Mouse (Mus musculus) lung, embryonic 15.5 days (tissue): Measurements from ENCODE around the gene Areg. TPM values are rescaled to one million over a fixed set of nuclear protein-coding genes. Genes with fewer than 3 reads are reported as not detected.
A peak's percentile ranks its signal among the peaks of the same experiment; 100 is the strongest.

Experiments used
- ATAC-seq: fragments of 200-750 bp; cut with Nextera tagmentation; 2 replicates; pipeline ENCODE4 v1.8.0; 2017; ENCODE audit warnings: moderate number of reproducible peaks, borderline replicate concordance; ENCODE audit not compliant: low FRiP score, low TSS enrichment; ENCODE audit errors: extremely low read depth
- H3K27ac ChIP-seq: fragments of 300-500 bp; sonication (generic); 2 replicates; pipeline ENCODE4 v1.5.1; 2015; ENCODE audit warnings: moderate library complexity, mild to moderate bottlenecking, inconsistent platforms
- H3K27me3 ChIP-seq: fragments of 300-500 bp; sonication (generic); 2 replicates; pipeline ENCODE4 v1.6.1; 2015; ENCODE audit warnings: inconsistent platforms
- H3K36me3 ChIP-seq: fragments of 300-500 bp; sonication (generic); 2 replicates; pipeline ENCODE4 v1.6.1; 2015; ENCODE audit warnings: inconsistent platforms
- H3K4me1 ChIP-seq: fragments of 300-500 bp; sonication (generic); 2 replicates; pipeline ENCODE4 v1.6.1; 2015; ENCODE audit warnings: inconsistent platforms
- H3K4me2 ChIP-seq: fragments of 300-500 bp; sonication (generic); 2 replicates; pipeline ENCODE4 v1.6.1; 2015; ENCODE audit warnings: inconsistent platforms, mild to moderate bottlenecking, moderate library complexity
- H3K4me3 ChIP-seq: fragments of 300-500 bp; sonication (generic); 2 replicates; pipeline ENCODE4 v1.5.1; 2015; ENCODE audit warnings: mild to moderate bottlenecking, inconsistent platforms
- H3K9ac ChIP-seq: fragments of 300-500 bp; sonication (generic); 2 replicates; pipeline ENCODE4 v1.6.1; 2015; ENCODE audit warnings: inconsistent platforms
- H3K9me3 ChIP-seq: fragments of 300-500 bp; sonication (generic); 2 replicates; pipeline ENCODE4 v1.6.1; 2016; ENCODE audit warnings: inconsistent platforms
- WGBS: fragments of 180-500 bp; shearing (Covaris S2); methylation state at CpG from one replicate; pipeline ENCODE4 v1.1.7; 2015; 5-methylcytosine and 5-hydroxymethylcytosine counted together
- polyA plus RNA-seq: library from polyadenylated mRNA; unstranded; fragments of >200 nt; fragmentation: Nextera tagmentation; extraction: Ambion mirVana; gene quantifications from 2 replicates; pipeline ENCODE4 v1.2.1, GENCODE M21; 2015

The Areg gene
- polyA plus RNA-seq, 1 experiment from 2014 or later: 7.2 TPM

- Histone ChIP-seq H3K4me2 (no peak overlapping the region), H3K27me3 (no peaks in the 10 kb centered on the region), H3K36me3 (no peaks in the 10 kb centered on the region), H3K9ac (no peak overlapping the region), H3K4me1 (no peaks in the 10 kb centered on the region), H3K27ac (no peak overlapping the region), H3K4me3 (no peak overlapping the region), H3K9me3 (no peaks in the 10 kb centered on the region)
- no peak for ATAC-seq
- WGBS: 70% methylated on average over 2 of the region's 2 CpGs
Observed at GRCm38 (mm10) chr5:91124140-91124539, 15.3 kb upstream of the Areg start.

GRCm38 (mm10) chr5:91126623-91127022 is 12.8 kb upstream of the Areg start:
- no peak overlapping the region for H3K4me3 ChIP-seq
- no peak overlapping the region for H3K4me2 ChIP-seq
- no peak overlapping the region for H3K27ac ChIP-seq
- 61% methylated on average over 1 of the region's 1 CpGs for WGBS
- H3K36me3 ChIP-seq: no peaks in the 10 kb centered on the region
- H3K27me3 ChIP-seq: no peaks in the 10 kb centered on the region
- no peak for ATAC-seq
- H3K9ac ChIP-seq: no peak overlapping the region
- no peaks in the 10 kb centered on the region for H3K9me3 ChIP-seq
- no peaks in the 10 kb centered on the region for H3K4me1 ChIP-seq

- Histone ChIP-seq H3K4me3 (no peak overlapping the region), H3K36me3 (no peaks in the 10 kb centered on the region), H3K27ac (no peak overlapping the region), H3K27me3 (peaks cover 12% of the 10 kb centered on the region), H3K4me2 (no peak overlapping the region), H3K9me3 (no peaks in the 10 kb centered on the region), H3K4me1 (0 out of 2 replicates have a peak, but pooled peaks cover 3% of the 10 kb centered on the region), H3K9ac (no peak overlapping the region)
- WGBS: 23% methylated on average over 1 of the region's 1 CpGs
- no peak for ATAC-seq
Observed at GRCm38 (mm10) chr5:91134961-91135360, 4.4 kb upstream of the Areg start.

GRCm38 (mm10) chr5:91138970-91139369 is 429 bp upstream of the Areg start:
- WGBS: 3% methylated on average over 7 of the region's 7 CpGs
- H3K9ac ChIP-seq: no peak overlapping the region; the same call in 1 of the 2 replicates
- peak overlapping the region; percentile 53 for H3K4me3 ChIP-seq
- ATAC-seq: peak; percentile 32; the same call in 1 of the 2 replicates
- peaks cover 27% of the 10 kb centered on the region for H3K27me3 ChIP-seq
- H3K36me3 ChIP-seq: no peaks in the 10 kb centered on the region
- H3K4me1 ChIP-seq: 0 out of 2 replicates have a peak, but pooled peaks cover 3% of the 10 kb centered on the region
- peak overlapping the region; percentile 87 for H3K4me2 ChIP-seq
- H3K9me3 ChIP-seq: no peaks in the 10 kb centered on the region
- no peak overlapping the region for H3K27ac ChIP-seq

- peaks cover 27% of the 10 kb centered on the region for H3K27me3 ChIP-seq
- 47% methylated on average over 13 of the region's 13 CpGs for WGBS
- no peaks in the 10 kb centered on the region for H3K9me3 ChIP-seq
- no peak overlapping the region for H3K9ac ChIP-seq
- 0 out of 2 replicates have a peak, but pooled peaks cover 3% of the 10 kb centered on the region for H3K4me1 ChIP-seq
- no peak overlapping the region for H3K4me3 ChIP-seq
- no peaks in the 10 kb centered on the region for H3K36me3 ChIP-seq
- ATAC-seq: no peak
- peak overlapping the region; percentile 10; the same call in 1 of the 2 replicates for H3K4me2 ChIP-seq
- H3K27ac ChIP-seq: no peak overlapping the region
Observed at GRCm38 (mm10) chr5:91140896-91141448, 1.6 kb downstream of the Areg start.

- Histone ChIP-seq H3K36me3 (no peaks in the 10 kb centered on the region), H3K4me3 (no peak overlapping the region), H3K4me2 (no peak overlapping the region), H3K4me1 (no peaks in the 10 kb centered on the region), H3K27me3 (peaks cover 15% of the 10 kb centered on the region), H3K9me3 (no peaks in the 10 kb centered on the region), H3K9ac (no peak overlapping the region), H3K27ac (no peak overlapping the region)
- WGBS: 85% methylated on average over 9 of the region's 9 CpGs
- no peak for ATAC-seq
Observed at GRCm38 (mm10) chr5:91144971-91145370, 5.6 kb downstream of the Areg start.

GRCm38 (mm10) chr5:91147001-91147400 is 7.6 kb downstream of the Areg start:
- Histone ChIP-seq H3K27ac (no peak overlapping the region), H3K27me3 (no peaks in the 10 kb centered on the region), H3K9ac (no peak overlapping the region), H3K9me3 (no peaks in the 10 kb centered on the region), H3K4me2 (no peak overlapping the region), H3K4me3 (no peak overlapping the region), H3K4me1 (no peaks in the 10 kb centered on the region), H3K36me3 (no peaks in the 10 kb centered on the region)
- 93% methylated on average over 1 of the region's 1 CpGs for WGBS
- no peak for ATAC-seq

GRCm38 (mm10) chr5:91148054-91148453 is 8.7 kb downstream of the Areg start:
- H3K4me1 ChIP-seq: no peaks in the 10 kb centered on the region
- H3K27me3 ChIP-seq: no peaks in the 10 kb centered on the region
- H3K9ac ChIP-seq: no peak overlapping the region
- ATAC-seq: no peak
- H3K4me2 ChIP-seq: no peak overlapping the region
- no peaks in the 10 kb centered on the region for H3K9me3 ChIP-seq
- 42% methylated on average over 2 of the region's 2 CpGs for WGBS
- no peak overlapping the region for H3K4me3 ChIP-seq
- no peaks in the 10 kb centered on the region for H3K36me3 ChIP-seq
- no peak overlapping the region for H3K27ac ChIP-seq

GRCm38 (mm10) chr5:91156677-91157076 is 17.3 kb downstream of the Areg start:
- ATAC-seq: no peak
- no peaks in the 10 kb centered on the region for H3K27me3 ChIP-seq

GRCm38 (mm10) chr5:91157169-91157568 is 17.8 kb downstream of the Areg start:
- Histone ChIP-seq H3K27ac (no peak overlapping the region), H3K4me1 (no peaks in the 10 kb centered on the region), H3K9me3 (no peaks in the 10 kb centered on the region), H3K4me2 (no peak overlapping the region), H3K9ac (no peak overlapping the region), H3K27me3 (no peaks in the 10 kb centered on the region), H3K4me3 (no peak overlapping the region), H3K36me3 (no peaks in the 10 kb centered on the region)
- no peak for ATAC-seq
- WGBS: 34% methylated on average over 3 of the region's 3 CpGs

More at GRCm38 (mm10) chr5:91156677-91157076, 17.3 kb downstream of the Areg start:
- Histone ChIP-seq H3K4me2 (no peak overlapping the region), H3K36me3 (no peaks in the 10 kb centered on the region), H3K4me3 (no peak overlapping the region), H3K9ac (no peak overlapping the region), H3K27ac (no peak overlapping the region), H3K4me1 (no peaks in the 10 kb centered on the region), H3K9me3 (no peaks in the 10 kb centered on the region)
- 78% methylated on average over 8 of the region's 8 CpGs for WGBS

- Histone ChIP-seq H3K27me3 (no peaks in the 10 kb centered on the region), H3K4me3 (no peak overlapping the region), H3K4me1 (no peaks in the 10 kb centered on the region), H3K9me3 (no peaks in the 10 kb centered on the region), H3K9ac (no peak overlapping the region), H3K4me2 (no peak overlapping the region), H3K36me3 (no peaks in the 10 kb centered on the region), H3K27ac (no peak overlapping the region)
- WGBS: 73% methylated on average over 4 of the region's 4 CpGs
- no peak for ATAC-seq
Observed at GRCm38 (mm10) chr5:91162787-91163186, 23.4 kb downstream of the Areg start.

GRCm38 (mm10) chr5:91166601-91167000 is 27.2 kb downstream of the Areg start:
- WGBS: 71% methylated on average over 5 of the region's 5 CpGs

GRCm38 (mm10) chr5:91176397-91176796 is 37.0 kb downstream of the Areg start:
- Histone ChIP-seq H3K9ac (no peak overlapping the region), H3K4me3 (no peak overlapping the region), H3K27me3 (no peaks in the 10 kb centered on the region), H3K4me1 (no peaks in the 10 kb centered on the region), H3K4me2 (no peak overlapping the region), H3K27ac (no peak overlapping the region), H3K9me3 (no peaks in the 10 kb centered on the region), H3K36me3 (no peaks in the 10 kb centered on the region)
- no peak for ATAC-seq

More at GRCm38 (mm10) chr5:91166601-91167000, 27.2 kb downstream of the Areg start:
- ATAC-seq: no peak
- Histone ChIP-seq H3K4me1 (no peaks in the 10 kb centered on the region), H3K9ac (no peak overlapping the region), H3K9me3 (no peaks in the 10 kb centered on the region), H3K27ac (no peak overlapping the region), H3K36me3 (no peaks in the 10 kb centered on the region), H3K27me3 (no peaks in the 10 kb centered on the region), H3K4me2 (no peak overlapping the region), H3K4me3 (no peak overlapping the region)
